Mouse (Mus musculus): ENCODE data around the gene Krtap4-16.
"Not testable (repeated sequence)": the region's sequence is repeated elsewhere in the genome, so short reads cannot be mapped to it uniquely, and the experiment has no call there.

The Krtap4-16 gene

GRCm38 (mm10) chr11:99851508-99851907 is at the start of gene Krtap4-16:
TSS of gene Krtap4-16 (minus strand) at chr11:99851608.
- in situ Hi-C loops (cut with MboI, MseI): no loop called here

- in situ Hi-C loops (cut with MboI, MseI): not testable (repeated sequence)
Measured at GRCm38 (mm10) chr11:99878887-99879286, 27.5 kb upstream of the Krtap4-16 start, which contains the start of gene Gm11567. TSS of gene Gm11567 (plus strand) at chr11:99879187.

- in situ Hi-C loops (cut with MboI, MseI): not testable (repeated sequence)
Measured at GRCm38 (mm10) chr11:99873089-99873488, 21.7 kb upstream of the Krtap4-16 start, which contains the start of gene Krtap9-1. TSS of gene Krtap9-1 (plus strand) at chr11:99873389.

- in situ Hi-C loops (cut with MboI, MseI): not testable (repeated sequence)
Measured at GRCm38 (mm10) chr11:99864176-99864575, 12.8 kb upstream of the Krtap4-16 start, which contains the start of gene Gm11559. TSS of gene Gm11559 (plus strand) at chr11:99864476.

- in situ Hi-C loops (cut with MboI, MseI): no loop called here
Measured at GRCm38 (mm10) chr11:99858761-99859160, 7.4 kb upstream of the Krtap4-16 start.

- in situ Hi-C loops (cut with MboI, MseI): no loop called here
Measured at GRCm38 (mm10) chr11:99857617-99858016, 6.2 kb upstream of the Krtap4-16 start, which contains the start of gene Gm11568. TSS of gene Gm11568 (plus strand) at chr11:99857917.

- in situ Hi-C loops (cut with MboI, MseI): no loop called here
Measured at GRCm38 (mm10) chr11:99854121-99854520, 2.7 kb upstream of the Krtap4-16 start.

- in situ Hi-C loops (cut with MboI, MseI): no loop called here
Measured at GRCm38 (mm10) chr11:99846746-99847145, 4.7 kb downstream of the Krtap4-16 start.

GRCm38 (mm10) chr11:99842185-99842584 is 9.2 kb downstream of the Krtap4-16 start:
- in situ Hi-C loops (cut with MboI, MseI): no loop called here

GRCm38 (mm10) chr11:99837966-99838365 is 13.4 kb downstream of the Krtap4-16 start, which contains the start of gene 2300003K06Rik:
TSS of gene 2300003K06Rik (minus strand) at chr11:99838066.
- in situ Hi-C loops (cut with MboI, MseI): no loop called here

GRCm38 (mm10) chr11:99815566-99815965 is 35.8 kb downstream of the Krtap4-16 start, which contains the start of gene Gm11564:
TSS of gene Gm11564 (minus strand) at chr11:99815666.
- in situ Hi-C loops (cut with MboI, MseI): not testable (repeated sequence)

GRCm38 (mm10) chr11:99809792-99810191 is 41.6 kb downstream of the Krtap4-16 start, which contains the start of gene Krtap4-13:
TSS of gene Krtap4-13 (minus strand) at chr11:99809892.
- in situ Hi-C loops (cut with MboI, MseI): not testable (repeated sequence)

GRCm38 (mm10) chr11:99804346-99804745 is 47.1 kb downstream of the Krtap4-16 start, which contains the start of gene Gm11554:
TSS of gene Gm11554 (minus strand) at chr11:99804446.
- in situ Hi-C loops (cut with MboI, MseI): not testable (repeated sequence)

Data from T-helper 17 cell (primary cell).